ENCODE assay signal across 24 mouse cellular contexts in genomic region chr13:13739232-13739631, GRCm38 (mm10). TPM values are rescaled to one million over a fixed set of nuclear protein-coding genes. Genes with fewer than 3 reads are reported as not detected.
"Had no signal": no experiment of that assay in that cellular context is flagged by ENCODE, and none has a peak within 500 bp of the region (broad histone marks: within the 10 kb centered on the region; RNA-seq: fewer than 3 reads in every experiment).

No protein-coding gene starts in this region.

- DNase-seq: gastrocnemius, postnatal 14 days; gastrocnemius, postnatal 36 days; heart, postnatal 10 days; heart, postnatal 4 days; kidney, adult 18-20 months; kidney, adult 8-10 months; kidney, postnatal 10 days; kidney, postnatal 25 days; kidney, postnatal 4 days had no signal

- H3K27me3 ChIP-seq: heart, embryonic 12.5 days; hindbrain, embryonic 12.5 days; intestine, embryonic 15.5 days; limb, embryonic 13.5 days; limb, embryonic 15.5 days; liver, embryonic 12.5 days had no signal

- ATAC-seq: hindbrain, embryonic 16.5 days; inflammation-experienced regulatory T-cells, adult 6 months; intestine, embryonic 15.5 days; intestine, postnatal 0 days; liver, embryonic 12.5 days had no signal

- H3K27ac ChIP-seq: heart, embryonic 10.5 days; hindbrain, embryonic 10.5 days; hindbrain, embryonic 12.5 days; hindbrain, embryonic 14.5 days; intestine, embryonic 15.5 days; layer of hippocampus, adult 2 months; left cerebral cortex, adult 2 months; limb, embryonic 13.5 days; limb, embryonic 15.5 days; liver, embryonic 12.5 days had no signal

- H3K9me3 ChIP-seq: heart, embryonic 10.5 days; heart, embryonic 12.5 days; hindbrain, embryonic 10.5 days; hindbrain, embryonic 12.5 days; intestine, embryonic 15.5 days; limb, embryonic 13.5 days; limb, embryonic 15.5 days; liver, embryonic 12.5 days had no signal

- H3K4me1 ChIP-seq: heart, embryonic 10.5 days; heart, embryonic 12.5 days; hindbrain, embryonic 10.5 days; hindbrain, embryonic 12.5 days; intestine, embryonic 15.5 days; limb, embryonic 13.5 days; limb, embryonic 15.5 days; liver, embryonic 12.5 days had no signal

- H3K4me3 ChIP-seq: heart, embryonic 10.5 days; heart, embryonic 12.5 days; hindbrain, embryonic 10.5 days; hindbrain, embryonic 12.5 days; intestine, embryonic 15.5 days; layer of hippocampus, adult 2 months; left cerebral cortex, adult 2 months; limb, embryonic 13.5 days; limb, embryonic 15.5 days; liver, embryonic 12.5 days had no signal

RNA-seq across cellular contexts. Expression of gene Gng4, which starts 44.6 kb away (rescaled TPM):
- total RNA-seq: liver, adult 2 months had no signal
- polyA plus RNA-seq: inflammation-experienced regulatory T-cells, adult 6 months; liver, adult 2 months; liver, embryonic 12.5 days had no signal
